Mouse (Mus musculus) hematopoietic stem cell, adult 5-6 weeks (primary cell): Measurements from ENCODE around the gene Eif3c. TPM values are rescaled to one million over a fixed set of nuclear protein-coding genes. Genes with fewer than 3 reads are reported as not detected.

ENCODE experiments used
- ATAC-seq, 2 experiments: fragments of 125-278 bp in 1 of 2; replicated peaks in 1 of 2; 2 replicates each; pipeline ENCODE4 v1.8.0; 2016 to 2017; ENCODE audit warnings: inconsistent platforms in 2 of 2, mild to moderate bottlenecking in 2 of 2, moderate number of reproducible peaks in 2 of 2, low read depth in 1 of 2, moderate TSS enrichment in 1 of 2; ENCODE audit not compliant: low FRiP score in 2 of 2, poor library complexity in 2 of 2, severe bottlenecking in 2 of 2, insufficient read depth in 1 of 2, low TSS enrichment in 1 of 2
- total RNA-seq: library from RNA; stranded (forward); fragments of 172-1452, 232-1000 nt; gene quantifications from 2 replicates; pipeline ENCODE4 v1.2.3, GENCODE M21; 2017

Gene Eif3c
- total RNA-seq, 1 experiment from 2014 or later, result 207 TPM

DNA sequence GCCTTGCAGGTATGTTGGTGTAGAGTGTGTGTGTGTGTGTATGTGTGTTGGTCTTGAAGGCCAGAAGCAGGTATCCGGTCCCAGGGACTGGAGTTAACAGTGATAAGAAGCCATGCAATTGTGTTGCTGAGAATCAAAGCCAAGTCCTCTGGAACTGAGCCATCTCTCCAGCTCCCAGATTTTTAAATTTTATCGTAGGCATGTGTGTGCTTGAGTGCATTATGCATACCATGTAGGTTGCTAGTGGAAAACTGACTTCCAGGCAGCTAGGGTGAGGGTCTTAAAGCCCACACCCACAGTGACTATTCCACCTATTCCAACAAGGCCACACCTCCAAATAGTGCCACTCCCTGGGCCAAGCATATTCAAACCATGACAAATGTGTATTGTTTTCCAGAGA lies 61.3 kb downstream of the Eif3c start:
- ATAC-seq, result no peak

GRCm38 (mm10) chr7:126503273-126503878 lies 62.8 kb downstream of the Eif3c start, which contains the start of gene Atxn2l:
Atxn2l (minus strand) TSS chr7:126503437.
- ATAC-seq, result peak; percentile 65 to 79

GRCm38 (mm10) chr7:126502751-126503150 lies 63.5 kb downstream of the Eif3c start:
- ATAC-seq, result no peak

DNA sequence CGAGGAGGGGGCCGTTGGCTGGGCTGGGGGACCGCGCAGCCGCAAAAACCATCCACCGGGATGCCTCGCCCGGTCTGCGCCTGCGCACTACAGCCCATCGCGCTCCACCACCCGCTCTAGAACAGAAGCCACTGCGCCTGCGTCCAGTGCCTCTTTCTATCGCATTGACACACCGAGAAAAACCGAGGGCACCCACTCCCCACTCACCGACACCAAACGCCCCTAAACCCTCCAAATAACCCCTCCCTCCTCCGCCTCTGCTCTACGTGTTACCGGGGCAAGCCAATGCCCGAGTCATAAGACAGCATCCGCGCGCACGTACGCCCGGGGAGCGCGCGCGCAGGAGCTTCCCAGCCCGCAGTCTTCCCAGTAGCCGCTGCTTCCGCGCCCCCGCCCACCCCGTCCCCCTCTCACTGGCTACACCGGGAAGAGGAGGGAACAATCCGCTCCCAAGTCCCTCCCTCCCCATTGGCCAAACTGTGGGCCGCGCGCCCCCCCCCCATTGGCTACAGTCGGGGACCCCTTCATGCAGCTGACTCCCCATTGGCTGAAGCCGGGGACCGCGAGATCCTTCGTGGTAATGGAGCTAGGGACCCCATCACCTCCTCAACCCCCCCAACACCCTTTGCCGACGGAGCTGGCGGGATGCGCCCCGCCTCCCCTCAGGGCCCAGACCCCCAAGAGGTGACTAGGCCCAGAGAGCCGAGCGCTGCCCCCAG lies 64.0 kb downstream of the Eif3c start:
- peak; percentile 75 to 80 for ATAC-seq

GRCm38 (mm10) chr7:126501684-126502022 lies 64.6 kb downstream of the Eif3c start:
- ATAC-seq, result no peak

- ATAC-seq, result no peak
Observed at GRCm38 (mm10) chr7:126499416-126499815, 66.8 kb downstream of the Eif3c start.

DNA sequence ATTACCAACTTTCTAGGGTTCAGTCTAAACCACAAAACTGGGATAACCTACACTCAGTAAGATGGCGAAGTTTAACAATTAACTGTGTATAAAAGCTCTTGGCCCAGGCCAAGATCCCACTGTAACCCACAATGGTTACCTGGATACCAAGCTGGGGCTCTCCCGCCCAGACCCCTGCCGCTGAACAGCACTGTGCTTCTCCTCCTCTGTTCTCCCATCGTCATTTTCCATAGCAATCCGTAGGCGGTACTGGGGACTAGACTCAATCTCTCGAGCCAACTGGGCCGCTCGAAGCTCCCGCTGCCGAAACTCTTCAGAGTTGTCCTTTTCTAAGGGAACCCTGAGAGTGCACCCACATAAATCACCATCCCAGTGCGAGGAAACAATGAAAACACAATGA lies 68.2 kb downstream of the Eif3c start:
- ATAC-seq, result no peak

DNA sequence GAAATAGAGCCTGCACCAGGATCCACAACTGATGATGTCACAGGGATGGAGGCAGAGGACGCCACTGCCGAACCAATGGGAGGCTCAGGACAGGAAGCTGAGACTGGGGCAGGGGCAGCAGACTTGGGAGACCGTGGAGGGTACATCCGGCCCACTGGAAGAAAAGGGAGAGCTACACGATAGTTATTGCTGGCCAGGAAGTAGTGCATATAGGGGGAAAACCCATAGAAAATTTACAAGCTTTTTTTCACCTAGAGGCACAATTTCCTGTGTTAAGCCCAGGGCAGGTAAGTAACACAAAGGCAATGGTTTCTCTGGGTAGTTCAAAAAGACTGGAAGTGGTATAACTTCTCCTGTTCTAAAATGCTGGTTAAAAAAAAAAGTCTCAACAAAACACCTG lies 69.7 kb downstream of the Eif3c start:
- no peak for ATAC-seq

Other genes starting within 250 kb of the Eif3c start
- 31.5 and 51.5 TPM in 2 replicates for gene Lat, start 196.8 kb downstream of the Eif3c start, total RNA-seq
- 8.6 and 11.3 TPM in 2 replicates for gene Spns1, start 189.0 kb downstream of the Eif3c start, total RNA-seq
- gene Nfatc2ip, start 169.7 kb downstream of the Eif3c start, total RNA-seq, result 13.6 and 14.4 TPM in 2 replicates
- gene Cd19, start 151.5 kb downstream of the Eif3c start, total RNA-seq, result not detected in 2 replicates
- gene Rabep2, start 137.7 kb downstream of the Eif3c start, total RNA-seq, result 33.8 and 36.4 TPM in 2 replicates
- 0.30 TPM in 1 of 2 replicates, not detected in the other for gene Atp2a1, start 103.3 kb downstream of the Eif3c start, total RNA-seq
- gene Sh2b1, start 91.0 kb downstream of the Eif3c start, total RNA-seq, result 15.3 and 20.9 TPM in 2 replicates
- 48.1 and 99.2 TPM in 2 replicates for gene Tufm, start 79.0 kb downstream of the Eif3c start, total RNA-seq
- 40.0 and 40.2 TPM in 2 replicates for gene Atxn2l, start 63.0 kb downstream of the Eif3c start, total RNA-seq
- gene Apobr, start 18.5 kb upstream of the Eif3c start, total RNA-seq, result 24.8 and 26.0 TPM in 2 replicates
- gene Cln3, start 19.4 kb upstream of the Eif3c start, total RNA-seq, result 26.1 and 57.4 TPM in 2 replicates
- 3.2 and 3.6 TPM in 2 replicates for gene Il27, start 28.5 kb upstream of the Eif3c start, total RNA-seq
- gene Nupr1, start 64.5 kb upstream of the Eif3c start, total RNA-seq, result 6.2 and 6.6 TPM in 2 replicates
- gene Sgf29, start 82.9 kb upstream of the Eif3c start, total RNA-seq, result 33.2 and 46.9 TPM in 2 replicates
- 8.2 and 17.1 TPM in 2 replicates for gene Sult1a1, start 110.0 kb upstream of the Eif3c start, total RNA-seq
- gene Bola2, start 129.0 kb upstream of the Eif3c start, total RNA-seq, result 73.1 and 88.6 TPM in 2 replicates
- gene Slx1b, start 129.4 kb upstream of the Eif3c start, total RNA-seq, result 4.1 and 6.3 TPM in 2 replicates
- 352 and 456 TPM in 2 replicates for gene Coro1a, start 141.4 kb upstream of the Eif3c start, total RNA-seq
- gene Mapk3, start 193.2 kb upstream of the Eif3c start, total RNA-seq, result 32.4 and 35.8 TPM in 2 replicates
- gene Gdpd3, start 199.9 kb upstream of the Eif3c start, total RNA-seq, result 3.3 and 16.4 TPM in 2 replicates
- gene Ypel3, start 210.5 kb upstream of the Eif3c start, total RNA-seq, result 50.3 and 74.9 TPM in 2 replicates
- 0.25 TPM in 1 of 2 replicates, not detected in the other for gene Tbx6, start 215.1 kb upstream of the Eif3c start, total RNA-seq
- 119 and 131 TPM in 2 replicates for gene Ppp4c, start 226.1 kb upstream of the Eif3c start, total RNA-seq
- not detected in 2 replicates for gene Fam57b, start 231.3 kb upstream of the Eif3c start, total RNA-seq